Mouse (Mus musculus): ENCODE measurements around the gene Vps4a. TPM values are rescaled to one million over a fixed set of nuclear protein-coding genes. Genes with fewer than 3 reads are reported as not detected.
A peak's percentile ranks its signal among the peaks of the same experiment; 100 is the strongest.
"Not testable (repeated sequence)": the region's sequence is repeated elsewhere in the genome, so short reads cannot be mapped to it uniquely, and the experiment has no call there.

Gene Vps4a
- total RNA-seq (2021) = 10 to 100 TPM; 62.3 to 64.3 TPM

DNA sequence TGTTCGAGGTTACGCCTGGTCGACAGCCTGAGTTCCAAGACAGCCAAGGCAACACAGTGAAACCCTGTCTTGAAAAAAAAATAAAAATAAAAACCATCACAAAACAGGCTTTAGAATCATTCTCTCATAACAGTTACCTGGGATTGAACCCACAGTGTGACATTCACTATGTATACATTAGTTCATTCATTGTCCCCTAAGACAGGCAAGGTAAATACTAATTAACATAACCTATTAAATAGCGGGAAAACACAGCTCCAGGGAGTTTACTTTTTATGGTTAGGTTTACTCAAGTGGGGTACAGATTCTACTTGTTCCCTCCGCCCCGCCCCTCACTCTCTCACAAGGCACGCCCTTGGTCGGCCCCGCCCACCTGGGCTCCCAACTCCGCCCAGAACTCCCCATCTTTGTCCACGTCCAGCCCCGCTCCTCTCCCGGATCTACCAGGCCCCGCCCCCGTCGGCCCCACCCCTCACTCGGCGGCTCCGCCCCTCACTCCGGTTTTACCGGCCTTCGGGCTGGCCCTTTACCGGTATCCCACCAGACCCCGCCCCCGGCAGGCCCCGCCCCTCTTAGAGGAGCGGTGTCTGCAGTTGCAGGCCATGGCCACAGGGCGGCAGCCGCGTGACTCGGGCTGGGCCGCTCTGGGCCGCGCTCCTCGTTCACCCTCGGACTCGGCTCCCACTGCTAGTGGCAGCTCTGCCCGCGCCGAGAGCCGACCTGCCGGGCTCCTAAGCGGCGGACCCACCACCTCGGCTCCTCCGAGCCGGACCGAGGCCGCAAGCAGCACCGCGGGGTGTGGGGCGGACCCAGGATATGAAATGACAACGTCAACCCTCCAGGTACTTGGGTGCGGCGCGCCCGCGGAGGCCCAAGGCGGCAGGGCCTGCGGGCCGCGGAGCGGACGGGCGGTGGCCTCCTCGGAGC is at the start of gene Vps4a:
TSS of gene Vps4a (plus strand) at position 573 of the 927 bp plus-strand sequence.
- intact Hi-C loops (cut with DNase I) = loop anchor here (1.0 to 2.0 kb wide), 2 partner anchors 16 to 25 kb away; partner anchors contain the start of genes Cog8 and Nip7

DNA sequence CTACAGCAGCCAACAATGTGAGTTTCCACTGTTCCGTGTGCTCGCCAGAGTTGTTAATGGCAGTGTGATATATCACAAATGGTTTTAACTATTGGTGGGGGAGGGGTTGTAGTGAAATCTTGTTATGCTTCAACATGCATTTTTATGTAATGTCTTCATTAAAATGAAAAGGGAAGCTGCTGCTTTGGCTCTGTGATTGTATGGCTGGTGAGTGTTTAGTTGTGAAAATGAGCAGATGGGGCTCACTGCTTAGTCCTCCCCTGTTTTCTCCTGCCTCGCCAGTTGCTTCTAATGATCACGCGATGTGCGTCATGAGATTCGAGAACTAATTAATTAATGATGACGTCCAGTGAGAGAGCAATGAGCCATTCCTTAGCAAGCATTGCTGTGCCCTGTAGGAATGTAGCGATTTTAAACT is 45.6 kb upstream of the Vps4a start:
- intact Hi-C loops (cut with DNase I) = no loop called here

More for the DNA sequence above, at the start of gene Vps4a:
- DNase-seq = peak; percentile 96 to 98

DNA sequence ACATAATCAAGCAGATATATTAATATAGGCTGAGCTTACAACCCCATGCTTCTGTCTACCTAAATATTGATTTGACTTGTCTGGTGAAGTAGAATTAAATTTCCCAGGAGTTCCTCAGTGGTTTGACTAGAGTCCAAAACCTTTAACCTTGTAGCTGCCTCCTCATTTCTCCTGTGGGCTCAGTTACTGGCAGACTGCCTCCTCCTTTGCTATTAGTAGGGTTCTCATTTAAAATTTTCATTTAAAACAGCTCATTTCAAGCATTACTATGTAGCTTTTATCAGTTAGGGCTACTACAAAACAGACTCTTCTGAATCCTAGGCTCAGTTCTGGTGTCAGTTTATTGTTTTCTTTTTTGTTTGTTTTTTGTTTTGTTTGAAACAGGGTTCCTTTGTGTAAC is 45.1 kb upstream of the Vps4a start:
- intact Hi-C loops (cut with DNase I) = no loop called here
- no peak for DNase-seq

More for the DNA sequence above, 45.6 kb upstream of the Vps4a start:
- DNase-seq = no peak

DNA sequence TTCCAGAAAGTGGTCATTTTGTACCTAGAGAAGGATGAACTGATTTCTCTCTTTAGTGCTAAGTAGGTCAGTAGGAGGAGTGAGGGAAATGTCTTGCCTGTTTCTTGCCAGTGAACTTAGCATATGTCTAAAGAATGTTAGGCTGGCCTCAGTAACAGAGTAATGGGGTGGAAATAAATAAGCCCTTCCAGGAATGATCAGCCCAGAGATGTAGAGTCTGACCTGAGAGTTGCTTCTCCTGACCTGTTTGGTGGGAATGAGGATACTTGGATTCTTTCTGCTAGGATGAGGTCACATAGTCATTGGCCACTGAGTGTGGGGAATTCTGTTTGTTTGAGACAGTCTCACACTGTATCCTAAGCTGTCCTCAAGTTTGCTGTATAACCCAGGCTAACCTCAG is 43.5 kb upstream of the Vps4a start:
- DNase-seq = no peak
- intact Hi-C loops (cut with DNase I) = no loop called here

DNA sequence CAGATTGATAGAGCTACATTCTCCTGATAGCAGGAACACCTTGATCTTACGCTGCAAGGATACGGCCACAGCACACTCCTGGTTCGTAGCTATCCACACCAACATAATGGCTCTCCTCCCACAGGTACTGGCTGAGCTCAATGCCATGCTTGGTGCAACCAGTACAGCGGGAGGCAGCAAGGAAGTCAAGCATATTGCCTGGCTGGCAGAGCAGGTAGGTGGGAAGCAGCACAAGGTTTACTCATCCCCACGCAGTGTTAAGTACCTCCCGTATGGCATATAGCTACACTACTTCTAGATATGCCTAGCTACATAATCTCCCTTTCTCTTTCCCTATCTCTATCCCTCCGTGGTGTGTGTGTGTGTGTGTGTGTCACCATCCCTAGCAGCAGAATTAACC is 39.6 kb upstream of the Vps4a start:
- intact Hi-C loops (cut with DNase I) = no loop called here

DNA sequence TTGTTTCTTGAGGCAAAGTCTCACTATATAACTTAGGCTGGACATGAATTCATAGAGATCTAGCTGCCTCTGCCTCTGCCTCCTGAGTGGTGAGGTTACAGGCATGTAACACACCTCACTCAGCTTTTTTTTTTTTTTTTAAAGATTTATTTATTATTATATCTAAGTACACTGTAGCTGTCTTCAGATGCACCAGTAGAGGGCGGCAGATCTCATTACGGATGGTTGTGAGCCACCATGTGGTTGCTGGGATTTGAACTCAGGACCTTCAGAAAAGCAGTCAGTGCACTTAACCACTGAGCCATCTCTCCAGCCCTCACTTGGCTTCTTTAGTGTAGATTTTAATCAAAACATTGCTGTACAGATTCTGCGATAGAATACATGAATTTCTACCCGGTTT is 34.7 kb upstream of the Vps4a start:
- intact Hi-C loops (cut with DNase I); DNase-seq: not testable (repeated sequence)

More for the DNA sequence above, 39.6 kb upstream of the Vps4a start:
- no peak for DNase-seq

DNA sequence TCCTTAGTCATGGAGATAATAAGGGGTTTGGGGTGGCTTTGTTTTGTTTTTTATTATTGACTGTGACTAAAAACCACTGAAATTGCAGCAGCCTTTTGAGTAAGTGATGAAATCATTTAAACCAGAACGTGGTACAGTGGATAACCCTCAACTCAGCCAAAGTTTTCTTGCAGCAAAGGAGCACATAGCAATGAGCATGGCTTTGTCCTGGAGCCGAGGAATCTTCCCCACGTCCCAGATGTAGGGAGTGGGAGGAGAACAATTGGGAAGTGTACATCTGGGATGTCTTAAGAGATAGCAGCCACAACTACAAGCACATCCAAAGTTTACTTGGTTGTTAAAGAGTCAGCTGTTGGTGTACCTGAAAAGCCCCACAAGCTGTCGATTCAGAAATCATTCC is 33.6 kb upstream of the Vps4a start:
- intact Hi-C loops (cut with DNase I) = no loop called here
- DNase-seq = no peak

DNA sequence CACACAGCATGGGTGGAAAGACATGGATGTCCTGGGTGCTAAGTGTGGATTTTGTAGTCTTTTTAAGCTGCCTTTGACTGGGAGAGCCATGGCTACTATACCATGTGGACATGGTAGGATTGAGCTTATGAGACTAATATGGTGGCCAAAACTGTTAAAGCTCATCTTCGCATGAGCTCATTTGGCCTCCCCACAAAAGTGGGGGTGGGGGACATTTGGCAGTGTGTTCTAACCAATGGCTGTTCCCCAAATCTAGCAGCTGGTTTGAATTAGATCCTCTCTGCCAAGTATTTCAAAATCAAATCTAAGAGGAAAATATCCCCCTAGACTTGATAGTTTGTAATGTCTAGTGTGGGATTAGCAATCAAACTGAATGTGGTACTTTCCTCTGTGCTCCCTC is 32.0 kb upstream of the Vps4a start:
- intact Hi-C loops (cut with DNase I) = no loop called here
- peak; percentile 50 to 69 for DNase-seq

DNA sequence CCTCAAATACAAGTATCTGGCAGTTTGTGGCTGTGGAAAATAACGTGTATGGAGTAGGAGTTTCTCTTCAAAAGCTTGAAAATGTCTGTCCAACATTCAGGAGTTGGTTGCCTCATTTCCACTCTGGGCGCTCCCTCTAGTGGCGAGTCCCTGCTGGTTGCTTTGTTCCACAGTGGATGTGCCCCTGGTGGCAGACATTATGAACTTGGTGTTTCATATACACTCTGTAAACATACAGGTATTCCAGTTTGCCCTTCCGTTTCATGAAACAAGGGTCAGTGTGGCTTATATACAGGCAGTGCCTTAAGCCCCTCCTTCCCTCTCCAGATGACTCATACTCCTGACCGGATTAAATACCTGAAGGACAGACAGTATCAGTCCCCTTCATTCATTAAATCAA is 28.5 kb upstream of the Vps4a start:
- intact Hi-C loops (cut with DNase I) = loop anchor here (1.0 to 10.0 kb wide), 5 partner anchors 75 to 588 kb away; partner anchors contain the start of gene Zfp90

DNA sequence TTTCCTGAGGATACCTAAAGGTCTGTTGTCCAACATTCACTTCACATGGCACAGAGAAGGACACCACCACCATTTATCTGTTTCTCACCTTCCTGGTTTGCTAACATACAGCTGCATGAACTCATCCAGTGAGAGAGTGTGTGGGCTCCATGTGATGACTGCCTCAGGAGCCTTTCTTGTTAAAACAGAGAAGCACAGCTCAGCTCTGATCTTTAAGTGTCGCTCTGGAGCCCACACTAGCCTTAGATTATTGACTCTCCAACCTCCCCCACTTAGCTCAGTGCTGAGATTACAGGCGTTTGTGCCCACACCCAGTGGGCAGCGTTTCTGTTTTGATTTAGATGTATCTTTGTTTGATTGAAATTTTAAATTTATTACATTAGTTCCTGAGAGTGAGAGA is 23.2 kb upstream of the Vps4a start:
- intact Hi-C loops (cut with DNase I) = loop anchor here (10.0 kb wide), 1 partner anchor 593 kb away; the partner anchor contains the start of gene Zfp90

More for the DNA sequence above, 28.5 kb upstream of the Vps4a start:
- peak; percentile 87 to 91 for DNase-seq

DNA sequence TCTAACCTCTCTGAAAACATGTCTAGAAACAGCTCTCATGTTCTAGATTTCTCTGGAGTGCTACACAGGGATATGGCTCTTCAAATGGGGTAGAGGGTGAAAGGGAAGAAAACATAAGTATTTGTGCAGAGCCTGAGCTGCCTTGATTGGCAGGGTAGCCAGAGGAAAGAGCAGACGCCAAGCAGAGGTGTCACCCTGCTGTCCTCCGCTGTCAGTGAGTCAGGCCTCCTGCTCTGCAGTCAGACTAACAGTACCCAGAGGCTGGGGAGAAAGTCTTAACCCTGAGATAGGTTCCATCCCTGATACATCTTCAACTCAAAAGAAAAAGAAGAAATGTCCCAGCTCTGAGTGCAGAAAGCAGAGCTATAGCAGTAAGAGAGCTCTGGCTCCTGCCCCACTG is 18.4 kb upstream of the Vps4a start:
- intact Hi-C loops (cut with DNase I) = no loop called here
- no peak for DNase-seq

More for the DNA sequence above, 23.2 kb upstream of the Vps4a start:
- DNase-seq = no peak

DNA sequence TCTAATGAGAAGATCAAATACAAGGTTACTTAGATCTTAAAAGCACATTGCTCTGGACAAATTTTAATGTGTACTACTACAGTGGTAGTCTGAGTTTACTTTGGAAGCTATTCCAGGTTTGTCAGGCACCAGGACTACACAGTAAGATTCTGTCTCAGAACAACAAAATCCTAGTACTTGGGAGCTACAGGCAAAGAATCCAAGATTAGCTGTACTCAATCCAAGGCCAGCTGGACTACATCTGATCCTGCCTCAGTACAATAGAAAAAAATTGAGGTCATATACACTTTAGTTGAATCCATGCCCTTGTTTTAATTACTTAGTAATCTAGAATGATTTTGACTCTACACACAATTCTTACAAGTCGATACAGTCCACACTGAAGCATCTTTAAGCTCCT is 16.1 kb upstream of the Vps4a start:
- DNase-seq = no peak
- intact Hi-C loops (cut with DNase I) = no loop called here

DNA sequence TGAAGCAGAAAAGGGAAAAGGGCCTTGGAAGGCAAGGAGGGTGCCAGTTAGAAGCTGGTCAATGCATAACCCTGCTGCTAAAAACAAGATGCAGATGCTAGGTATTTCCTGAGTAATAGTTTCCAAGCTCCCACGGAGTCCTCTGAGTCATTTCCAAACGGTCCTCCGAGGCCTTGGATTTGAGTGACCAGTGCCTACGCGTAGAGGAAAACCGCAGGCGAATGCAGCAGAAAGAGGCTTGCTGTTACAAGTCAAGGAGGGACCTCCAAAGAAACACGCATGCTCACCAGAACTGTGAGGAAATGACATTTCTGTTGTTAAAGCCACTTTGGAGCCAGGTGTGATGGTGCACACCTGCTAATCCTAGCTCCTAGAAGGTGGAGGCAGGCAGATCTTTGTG is 7.5 kb upstream of the Vps4a start:
- intact Hi-C loops (cut with DNase I) = no loop called here

DNA sequence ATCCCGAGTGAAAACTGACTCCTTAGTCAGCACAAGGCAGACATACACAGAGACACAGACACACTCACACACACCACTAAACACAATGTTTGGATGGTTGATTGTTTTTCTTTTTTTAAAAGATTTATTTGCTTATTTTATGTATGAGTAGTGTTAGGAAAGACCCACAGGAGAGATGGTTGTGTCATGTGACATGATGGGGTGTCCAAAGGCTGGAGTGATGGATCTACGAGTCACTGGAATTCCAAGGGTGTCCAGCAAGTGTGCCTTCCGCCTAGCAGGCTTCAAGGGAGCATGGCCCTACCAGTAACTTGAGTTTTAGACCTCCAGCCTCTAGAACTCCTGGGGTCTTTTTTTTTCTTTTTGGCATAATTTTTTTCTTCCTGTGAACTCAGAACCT is 1.7 kb upstream of the Vps4a start:
- DNase-seq = no peak
- intact Hi-C loops (cut with DNase I) = no loop called here

More for the DNA sequence above, 7.5 kb upstream of the Vps4a start:
- no peak for DNase-seq

DNA sequence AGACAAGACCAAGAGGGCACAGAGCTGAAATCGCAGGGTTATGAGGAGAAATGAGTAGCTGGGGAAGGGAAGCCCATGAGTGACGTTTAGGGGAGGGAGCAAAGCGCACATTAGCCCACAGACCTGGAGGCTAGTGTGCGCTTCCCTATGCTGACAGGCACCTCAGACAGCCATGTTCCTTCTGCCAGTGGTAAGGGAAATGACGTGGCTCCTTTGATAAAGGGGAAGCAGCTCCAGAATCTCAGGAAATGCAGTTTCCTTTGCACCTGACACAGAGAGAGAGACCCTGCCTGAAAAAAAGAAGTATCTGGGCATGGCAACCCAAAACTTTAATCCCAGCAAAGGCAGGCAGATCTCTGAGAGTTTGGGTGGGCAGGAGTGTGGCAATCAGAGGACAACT is 964 bp upstream of the Vps4a start:
- intact Hi-C loops (cut with DNase I) = loop anchor here (2.0 kb wide), 1 partner anchor 17 kb away; no protein-coding TSS in a partner anchor
- no peak for DNase-seq

DNA sequence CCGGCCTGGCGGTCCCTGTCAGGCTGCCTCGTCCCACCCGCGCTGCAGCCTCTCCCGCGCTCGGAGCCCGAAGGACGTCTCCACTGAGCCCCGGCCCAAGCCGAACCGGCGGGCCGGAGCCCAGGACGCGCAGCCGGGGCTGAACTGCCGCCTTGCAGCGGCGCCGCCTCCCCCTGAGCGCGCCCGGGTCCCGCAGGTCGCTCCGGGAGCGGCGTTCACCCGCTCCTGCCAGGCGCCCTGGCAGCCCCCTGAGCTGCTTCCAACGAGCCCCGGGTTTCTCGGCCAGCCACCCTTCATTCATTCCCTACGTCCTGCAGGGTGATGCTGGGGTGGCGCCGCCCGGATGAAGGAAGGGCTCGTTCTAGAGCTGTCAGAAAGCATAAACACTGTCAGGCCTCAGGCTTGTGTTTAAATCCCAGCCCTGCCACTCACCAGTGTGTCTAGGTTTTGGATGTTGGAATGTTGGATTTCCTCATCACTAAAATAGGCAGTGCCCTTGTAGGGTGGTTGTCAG is 612 bp downstream of the Vps4a start:
- DNase-seq = no peak
- intact Hi-C loops (cut with DNase I) = loop anchor here (1.0 to 2.0 kb wide), 2 partner anchors 15 to 25 kb away; partner anchors contain the start of genes Cog8 and Nip7

DNA sequence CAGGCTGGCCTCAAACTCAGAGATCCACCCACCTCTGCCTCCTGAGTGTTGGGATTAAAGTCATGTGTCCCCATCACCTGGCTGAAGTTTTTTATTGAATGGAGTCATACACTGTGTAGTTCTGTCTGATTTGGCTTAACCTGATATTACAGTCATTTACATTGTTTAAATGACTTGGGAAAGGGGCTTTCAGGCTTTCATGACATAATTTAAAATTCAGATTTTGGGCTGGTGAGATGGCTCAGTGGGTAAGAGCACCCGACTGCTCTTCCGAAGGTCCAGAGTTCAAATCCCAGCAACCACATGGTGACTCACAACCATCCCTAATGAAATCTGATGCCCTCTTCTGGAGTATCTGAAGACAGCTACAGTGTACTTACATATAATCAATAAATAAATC is 2.6 kb downstream of the Vps4a start:
- intact Hi-C loops (cut with DNase I); DNase-seq: not testable (repeated sequence)

DNA sequence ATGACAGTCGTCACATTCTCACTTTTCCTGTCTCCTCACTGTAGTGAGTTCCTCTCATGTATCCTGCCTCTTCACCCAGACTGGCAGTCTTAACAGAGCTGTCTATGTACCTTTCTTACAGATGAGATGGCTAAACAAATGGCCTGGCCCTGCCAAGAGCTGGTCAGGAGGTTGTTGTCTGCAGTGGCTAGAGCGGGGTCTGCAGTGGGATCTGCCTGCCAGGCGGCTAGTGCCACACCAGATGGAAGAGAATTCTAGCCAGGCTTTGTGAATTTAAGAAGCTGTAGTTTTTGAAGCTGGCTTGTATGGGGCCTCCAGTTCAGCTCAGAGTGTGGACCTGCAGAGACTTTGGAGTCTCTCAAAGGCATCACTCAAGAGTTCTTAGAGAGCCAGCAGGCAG is 4.6 kb downstream of the Vps4a start:
- intact Hi-C loops (cut with DNase I) = no loop called here

DNA sequence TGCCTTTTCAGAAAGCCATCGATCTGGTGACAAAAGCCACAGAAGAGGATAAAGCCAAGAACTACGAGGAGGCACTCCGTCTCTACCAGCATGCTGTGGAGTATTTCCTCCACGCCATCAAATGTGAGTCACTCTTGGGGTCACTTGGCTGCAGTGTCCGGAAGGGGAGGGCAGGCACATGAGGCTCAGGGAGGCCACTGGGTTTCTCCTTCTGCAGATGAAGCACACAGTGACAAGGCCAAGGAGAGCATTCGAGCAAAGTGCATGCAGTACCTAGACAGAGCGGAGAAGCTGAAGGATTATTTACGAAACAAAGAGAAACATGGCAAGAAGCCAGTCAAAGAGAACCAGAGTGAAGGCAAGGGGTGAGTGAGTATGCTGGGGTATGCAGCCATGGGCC is 5.6 kb downstream of the Vps4a start:
- intact Hi-C loops (cut with DNase I) = no loop called here
- DNase-seq = no peak

More for the DNA sequence above, 4.6 kb downstream of the Vps4a start:
- no peak for DNase-seq

DNA sequence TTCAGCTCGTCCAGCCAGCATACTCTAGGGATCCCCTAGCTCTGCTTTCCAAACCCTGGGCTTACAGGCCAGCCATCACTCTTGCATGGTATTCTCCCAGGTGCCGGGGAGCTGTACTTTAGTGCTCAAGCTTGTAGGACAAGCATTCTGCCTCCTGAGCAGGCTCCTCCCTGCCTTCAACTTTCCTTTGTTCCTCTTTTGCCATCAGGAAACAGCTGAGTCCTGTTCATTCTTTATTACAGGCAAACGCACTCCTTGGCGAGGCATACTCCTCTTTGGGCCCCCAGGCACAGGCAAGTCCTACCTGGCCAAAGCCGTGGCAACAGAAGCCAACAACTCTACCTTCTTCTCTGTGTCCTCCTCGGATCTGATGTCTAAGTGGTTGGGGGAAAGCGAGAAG is 9.6 kb downstream of the Vps4a start:
- DNase-seq = no peak
- intact Hi-C loops (cut with DNase I) = no loop called here

DNA sequence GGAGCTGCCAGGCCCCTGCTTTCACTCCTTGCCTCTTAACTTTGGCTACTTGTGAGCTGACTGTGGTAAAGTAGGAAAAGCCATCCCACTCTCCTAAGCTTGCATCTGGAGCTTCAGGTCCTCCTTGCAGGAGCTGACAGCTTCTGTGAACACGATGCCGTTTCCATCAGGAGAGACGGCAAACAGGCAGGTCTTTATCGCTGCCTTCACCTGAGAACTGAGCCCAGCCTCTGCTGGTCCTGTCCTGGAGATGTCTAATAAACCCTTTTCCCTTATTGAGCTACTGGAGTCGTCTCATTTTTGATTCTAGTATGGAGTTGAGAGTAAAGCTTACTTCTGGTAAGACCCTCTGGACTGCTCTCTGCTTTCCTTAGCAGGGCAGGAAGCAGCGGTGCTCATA is 14.5 kb downstream of the Vps4a start:
- DNase-seq = no peak
- intact Hi-C loops (cut with DNase I) = no loop called here
